Mouse (Mus musculus) ES-E14 (cell line): ENCODE measurements at regions not wholly inside any gene's neighbourhood (a gene's known extent, or its start where the extent isn't known, plus 50 kb on each side); places are given as distances from the start of the nearest gene placed in this dataset.

ENCODE experiments used
- DNase-seq: peaks from one replicate; pipeline ENCODE4 v3.0.0-alpha.2; 2013; ENCODE audit warnings: low read depth, low spot score
- H3K27ac ChIP-seq: 2 replicates; pipeline ENCODE4 v1.5.1; 2012; ENCODE audit warnings: low read depth, mild to moderate bottlenecking, low read length, moderate library complexity, mixed read lengths; ENCODE audit not compliant: poor library complexity, insufficient read depth, severe bottlenecking
- H3K36me3 ChIP-seq: 2 replicates; pipeline ENCODE4 v1.6.1; 2012; ENCODE audit warnings: mild to moderate bottlenecking, low read length, moderate library complexity, mixed read lengths; ENCODE audit not compliant: control insufficient read depth, poor library complexity, insufficient read depth, severe bottlenecking
- H3K4me1 ChIP-seq, 2 experiments: fragments of 150-350 bp in 1 of 2; sonication (generic) in 1 of 2; 2 replicates each; pipeline ENCODE4 v1.6.1; 2012; ENCODE audit warnings: low read length in 2 of 2, mild to moderate bottlenecking in 1 of 2, mixed read lengths in 1 of 2; ENCODE audit not compliant: control insufficient read depth in 2 of 2, insufficient read depth in 2 of 2, poor library complexity in 1 of 2
- H3K4me3 ChIP-seq, 2 experiments: fragments of 150-350 bp in 1 of 2; sonication (generic) in 1 of 2; 2 replicates each; pipeline ENCODE4 v1.5.1; 2012; ENCODE audit warnings: low read length in 2 of 2, low read depth in 1 of 2, mild to moderate bottlenecking in 1 of 2, mixed read lengths in 1 of 2; ENCODE audit not compliant: insufficient read depth in 1 of 2, poor library complexity in 1 of 2, severe bottlenecking in 1 of 2
- H3K9ac ChIP-seq: 2 replicates; pipeline ENCODE4 v1.6.1; 2012; ENCODE audit warnings: low read depth, mild to moderate bottlenecking, low read length, mixed read lengths; ENCODE audit not compliant: poor library complexity, insufficient read depth, severe bottlenecking
- H3K9me3 ChIP-seq: fragments of 150-350 bp; sonication (generic); 2 replicates; pipeline ENCODE4 v1.6.1; 2012; ENCODE audit warnings: low read depth, mild to moderate bottlenecking, low read length; ENCODE audit not compliant: control insufficient read depth, insufficient read depth
- CHD2 ChIP-seq: IDR thresholded peaks from 2 replicates; pipeline ENCODE4 v1.6.1; 2014; ENCODE audit warnings: mild to moderate bottlenecking, low read depth, low read length, inconsistent platforms
- HCFC1 ChIP-seq: IDR thresholded peaks from 2 replicates; pipeline ENCODE4 v1.6.1; 2012; ENCODE audit warnings: low read length, inconsistent platforms, borderline replicate concordance; ENCODE audit not compliant: insufficient read depth
- MAFK ChIP-seq: IDR thresholded peaks from 2 replicates; pipeline ENCODE4 v1.6.1; 2014; ENCODE audit warnings: mild to moderate bottlenecking, low read depth, low read length, inconsistent platforms; ENCODE audit not compliant: insufficient read depth
- ZC3H11A ChIP-seq: IDR thresholded peaks from 2 replicates; pipeline ENCODE4 v1.6.1; 2012; ENCODE audit warnings: low read depth, mild to moderate bottlenecking, inconsistent platforms, low read length, borderline replicate concordance
- ZNF384 ChIP-seq: IDR thresholded peaks from 2 replicates; pipeline ENCODE4 v1.6.1; 2012; ENCODE audit warnings: low read depth, low read length, inconsistent platforms
- in situ Hi-C, 2 experiments: fragments of 600-800 bp; cut with MboI; formaldehyde crosslinking; loops; one replicate each; pipeline ENCODE4 v1.15.1; 2025; ENCODE audit warnings: low sequenced_read_pairs in 2 of 2, inconsistent platforms in 1 of 2; ENCODE audit not compliant: unreplicated experiment in 2 of 2

GRCm38 (mm10) chr5:64673861-64674260 lies 129.3 kb upstream of the Klf3 start:
- no peak for TF ChIP-seq HCFC1
- no peak for TF ChIP-seq ZC3H11A
- no peak for TF ChIP-seq MAFK
- no peak for TF ChIP-seq CHD2
- TF ChIP-seq ZNF384 = no peak
- DNase-seq = no peak
- no peak overlapping the region for H3K9ac ChIP-seq
- H3K9me3 ChIP-seq = no peaks in the 10 kb centered on the region
- 0 out of 4 replicates have a peak, but pooled peaks cover 0 to 2% of the 10 kb centered on the region in 2 experiments for H3K4me1 ChIP-seq
- no peak overlapping the region for H3K27ac ChIP-seq
- no peaks in the 10 kb centered on the region for H3K36me3 ChIP-seq
- H3K4me3 ChIP-seq = no peak overlapping the region
- in situ Hi-C loops = no loop called here

- H3K27ac ChIP-seq = no peak overlapping the region
- H3K4me1 ChIP-seq = peaks cover 2 to 8% of the 10 kb centered on the region in 2 experiments; a peak in 2 of 4 replicates
- H3K9me3 ChIP-seq = no peaks in the 10 kb centered on the region
- H3K36me3 ChIP-seq = no peaks in the 10 kb centered on the region
- H3K4me3 ChIP-seq = no peak overlapping the region
- no peak overlapping the region for H3K9ac ChIP-seq
- DNase-seq = no peak
- TF ChIP-seq ZNF384 (no peak), CHD2 (no peak), MAFK (no peak), HCFC1 (no peak), ZC3H11A (no peak)
- in situ Hi-C loops = no loop called here
These were observed 126.8 kb upstream of the Klf3 start for GRCm38 (mm10) chr5:64676214-64676945.

GRCm38 (mm10) chr5:64676946-64677588 lies 126.1 kb upstream of the Klf3 start:
- Histone ChIP-seq H3K9ac (no peak overlapping the region), H3K36me3 (no peaks in the 10 kb centered on the region), H3K4me1 (peaks cover under 1 to 8% of the 10 kb centered on the region in 2 experiments; a peak in 2 of 4 replicates), H3K9me3 (no peaks in the 10 kb centered on the region), H3K27ac (no peak overlapping the region), H3K4me3 (no peak overlapping the region)
- TF ChIP-seq ZC3H11A (no peak), HCFC1 (no peak), CHD2 (no peak), MAFK (no peak), ZNF384 (no peak)
- in situ Hi-C loops = no loop called here
- no peak for DNase-seq

GRCm38 (mm10) chr5:64678706-64679105 lies 124.5 kb upstream of the Klf3 start:
- H3K9me3 ChIP-seq = no peaks in the 10 kb centered on the region
- H3K4me1 ChIP-seq = peaks cover 0 to 10% of the 10 kb centered on the region in 2 experiments; a peak in 2 of 4 replicates
- TF ChIP-seq ZC3H11A (no peak), MAFK (no peak), ZNF384 (no peak), CHD2 (no peak), HCFC1 (no peak)
- no peak overlapping the region for H3K27ac ChIP-seq
- DNase-seq = no peak
- H3K36me3 ChIP-seq = no peaks in the 10 kb centered on the region
- in situ Hi-C loops = no loop called here
- H3K4me3 ChIP-seq = no peak overlapping the region
- no peak overlapping the region for H3K9ac ChIP-seq
